Mouse (Mus musculus) midbrain, embryonic 14.5 days (tissue): ENCODE measurements at regions not wholly inside any gene's neighbourhood (a gene's known extent, or its start where the extent isn't known, plus 50 kb on each side); places are given as distances from the start of the nearest gene placed in this dataset.
A peak's percentile ranks its signal among the peaks of the same experiment; 100 is the strongest.

Experiments
- ATAC-seq: fragments of 200-750 bp; cut with Nextera tagmentation; 2 replicates; pipeline ENCODE4 v1.8.0; 2017; ENCODE audit warnings: moderate number of reproducible peaks, moderate library complexity; ENCODE audit not compliant: low FRiP score, low TSS enrichment
- DNase-seq: peaks from one replicate; pipeline ENCODE4 v3.0.0-alpha.2; 2015
- H3K27ac ChIP-seq: fragments of 300-500 bp; sonication (generic); replicated peaks from 2 replicates; pipeline ENCODE4 v1.5.1; 2014; ENCODE audit warnings: mild to moderate bottlenecking, low read depth, low read length, moderate library complexity
- H3K27me3 ChIP-seq: fragments of 300-500 bp; sonication (generic); 2 replicates; pipeline ENCODE4 v1.6.1; 2014; ENCODE audit warnings: low read length, control low read depth, mixed read lengths; ENCODE audit not compliant: control insufficient read depth, insufficient read depth
- H3K36me3 ChIP-seq: fragments of 300-500 bp; sonication (generic); 2 replicates; pipeline ENCODE4 v1.6.1; 2014; ENCODE audit warnings: low read length, control low read depth; ENCODE audit not compliant: control insufficient read depth, insufficient read depth
- H3K4me1 ChIP-seq: fragments of 300-500 bp; sonication (generic); 2 replicates; pipeline ENCODE4 v1.6.1; 2014; ENCODE audit warnings: mild to moderate bottlenecking, antibody characterized with exemption, low read length, control low read depth; ENCODE audit not compliant: control insufficient read depth, insufficient read depth
- H3K4me2 ChIP-seq: fragments of 300-500 bp; sonication (generic); 2 replicates; pipeline ENCODE4 v1.6.1; 2014; ENCODE audit warnings: mild to moderate bottlenecking, low read length, moderate library complexity
- H3K4me3 ChIP-seq: fragments of 300-500 bp; sonication (generic); replicated peaks from 2 replicates; pipeline ENCODE4 v1.5.1; 2014; ENCODE audit warnings: low read depth, low read length
- H3K9ac ChIP-seq: fragments of 300-500 bp; sonication (generic); replicated peaks from 2 replicates; pipeline ENCODE4 v1.6.1; 2014; ENCODE audit warnings: mild to moderate bottlenecking, low read length, moderate library complexity
- H3K9me3 ChIP-seq: fragments of 300-500 bp; sonication (generic); 2 replicates; pipeline ENCODE4 v1.6.1; 2016; ENCODE audit warnings: low read length, control low read depth, mixed read lengths; ENCODE audit not compliant: control insufficient read depth
- WGBS: fragments of 180-500 bp; shearing (Covaris S2); extraction: QIAGEN DNeasy Blood & Tissue Kit; methylation state at CpG from one replicate; pipeline ENCODE4 v1.1.7; 2014; 5-methylcytosine and 5-hydroxymethylcytosine counted together

GRCm38 (mm10) chr9:112014796-112015195, 220.9 kb downstream of the Arpp21 start:
- no peaks in the 10 kb centered on the region for H3K4me1 ChIP-seq
- no peak overlapping the region for H3K9ac ChIP-seq
- peak; percentile 34 for DNase-seq
- no peaks in the 10 kb centered on the region for H3K27me3 ChIP-seq
- H3K27ac ChIP-seq = no peak overlapping the region
- H3K4me2 ChIP-seq = no peak overlapping the region
- no peaks in the 10 kb centered on the region for H3K36me3 ChIP-seq
- ATAC-seq = no peak
- no peaks in the 10 kb centered on the region for H3K9me3 ChIP-seq
- WGBS = 65% methylated on average over 6 of the region's 6 CpGs
- no peak overlapping the region for H3K4me3 ChIP-seq

DNA sequence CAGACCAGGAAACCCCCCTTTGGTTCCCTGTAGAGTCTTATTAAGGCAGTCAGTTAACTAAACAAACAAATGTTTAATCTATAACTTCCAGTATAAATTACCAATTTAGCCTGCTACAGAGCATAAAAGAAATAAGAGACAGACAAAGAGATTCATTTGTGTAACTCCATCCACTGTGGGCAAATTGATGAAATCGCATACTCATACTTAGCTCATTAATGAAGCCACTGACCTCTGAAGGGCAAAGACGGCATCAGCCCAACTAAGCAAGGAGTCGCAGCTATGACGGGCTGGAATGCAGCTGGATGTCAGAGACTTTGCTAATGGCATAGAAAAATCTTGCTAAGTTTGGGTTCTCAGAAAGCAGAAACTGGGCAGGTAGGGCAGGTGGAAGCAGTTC, 241.3 kb downstream of the Arpp21 start:
- Histone ChIP-seq H3K4me2 (no peak overlapping the region), H3K27ac (no peak overlapping the region), H3K36me3 (no peaks in the 10 kb centered on the region), H3K4me1 (no peaks in the 10 kb centered on the region), H3K27me3 (no peaks in the 10 kb centered on the region), H3K4me3 (no peak overlapping the region), H3K9me3 (no peaks in the 10 kb centered on the region), H3K9ac (no peak overlapping the region)
- 63% methylated on average over 4 of the region's 4 CpGs for WGBS
- DNase-seq (no peak), ATAC-seq (no peak)

GRCm38 (mm10) chr9:111993844-111994243, 241.9 kb downstream of the Arpp21 start:
- Histone ChIP-seq H3K27me3 (no peaks in the 10 kb centered on the region), H3K4me2 (no peak overlapping the region), H3K9ac (no peak overlapping the region), H3K4me3 (no peak overlapping the region), H3K9me3 (no peaks in the 10 kb centered on the region), H3K27ac (no peak overlapping the region), H3K4me1 (no peaks in the 10 kb centered on the region), H3K36me3 (no peaks in the 10 kb centered on the region)
- WGBS = 16% methylated on average over 4 of the region's 4 CpGs
- DNase-seq = no peak
- no peak for ATAC-seq

DNA sequence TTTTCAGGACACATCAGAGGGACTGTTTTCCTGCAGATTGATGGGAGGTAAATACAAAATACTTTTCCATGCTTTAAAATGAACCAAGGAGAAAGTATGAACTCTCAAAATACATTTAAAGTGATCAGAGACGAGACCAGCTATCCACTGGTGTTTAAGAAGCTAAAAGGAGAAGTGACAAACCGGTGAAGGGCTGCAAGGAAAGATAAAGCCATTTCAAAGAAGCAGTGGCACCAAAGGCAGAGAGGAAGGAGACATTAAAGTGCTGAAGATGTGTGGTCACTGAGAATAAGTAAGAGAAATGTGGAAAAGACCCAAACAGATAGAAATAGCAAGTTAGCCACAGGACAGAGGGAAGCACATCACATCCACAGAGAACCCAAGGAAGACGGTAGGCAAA, 245.7 kb downstream of the Arpp21 start:
- no peak overlapping the region for H3K4me3 ChIP-seq
- H3K4me1 ChIP-seq = no peaks in the 10 kb centered on the region
- H3K4me2 ChIP-seq = no peak overlapping the region
- no peaks in the 10 kb centered on the region for H3K36me3 ChIP-seq
- DNase-seq = no peak
- H3K9ac ChIP-seq = no peak overlapping the region
- no peaks in the 10 kb centered on the region for H3K27me3 ChIP-seq
- WGBS = 89% methylated on average over 3 of the region's 3 CpGs
- no peak overlapping the region for H3K27ac ChIP-seq
- no peaks in the 10 kb centered on the region for H3K9me3 ChIP-seq
- ATAC-seq = no peak

GRCm38 (mm10) chr9:111963405-111964037, 272.2 kb downstream of the Arpp21 start:
- no peaks in the 10 kb centered on the region for H3K9me3 ChIP-seq
- H3K27me3 ChIP-seq = no peaks in the 10 kb centered on the region
- ATAC-seq (no peak), DNase-seq (no peak)
- H3K4me3 ChIP-seq = no peak overlapping the region
- no peaks in the 10 kb centered on the region for H3K4me1 ChIP-seq
- H3K4me2 ChIP-seq = no peak overlapping the region
- no peak overlapping the region for H3K27ac ChIP-seq
- no peaks in the 10 kb centered on the region for H3K36me3 ChIP-seq
- H3K9ac ChIP-seq = no peak overlapping the region
- WGBS = 66% methylated on average over 5 of the region's 5 CpGs

- Histone ChIP-seq H3K27ac (no peak overlapping the region), H3K4me1 (no peaks in the 10 kb centered on the region), H3K36me3 (no peaks in the 10 kb centered on the region), H3K4me2 (no peak overlapping the region), H3K9ac (no peak overlapping the region), H3K9me3 (no peaks in the 10 kb centered on the region), H3K4me3 (no peak overlapping the region), H3K27me3 (no peaks in the 10 kb centered on the region)
- DNase-seq = peak; percentile 34
- ATAC-seq = no peak
- 52% methylated on average over 2 of the region's 2 CpGs for WGBS
These were observed 267.7 kb upstream of the Stac start for GRCm38 (mm10) chr9:111957799-111958198.

DNA sequence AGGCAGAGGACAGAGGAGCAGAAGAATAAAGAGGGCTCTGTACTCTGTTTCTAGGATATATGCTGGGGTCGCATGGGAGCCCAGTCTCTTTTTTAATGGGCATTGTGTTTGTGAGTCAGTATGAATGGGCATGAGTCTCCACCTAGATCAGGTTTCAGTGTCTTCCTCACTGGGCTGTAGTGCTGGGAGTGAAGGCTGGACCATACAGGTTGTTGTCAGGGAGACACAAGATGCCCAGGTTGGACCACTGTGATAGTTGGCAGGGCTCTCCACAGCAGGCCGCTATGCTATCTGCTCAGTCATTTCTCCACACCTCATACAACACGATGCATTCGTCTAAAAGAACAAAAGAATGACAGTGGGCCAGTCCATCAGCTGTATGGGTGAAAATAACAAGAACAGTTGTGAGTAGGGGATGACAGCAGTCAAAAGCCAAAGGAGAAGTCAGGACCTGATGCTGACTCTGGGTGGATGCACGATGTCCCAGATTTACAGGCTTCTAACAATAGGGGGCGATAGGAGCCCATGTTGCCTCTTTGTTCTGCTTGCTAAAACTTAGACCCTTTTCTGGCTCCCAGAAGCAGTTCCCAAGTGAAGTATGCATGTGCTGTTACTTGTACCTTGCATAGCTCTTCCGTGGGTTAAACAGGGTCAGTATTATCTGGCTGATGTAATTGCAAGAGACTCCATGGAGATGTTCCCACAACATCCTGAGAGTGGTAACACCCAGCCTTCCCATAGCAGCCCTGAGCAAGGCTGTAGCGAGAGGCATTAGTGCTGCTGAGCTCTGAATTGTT, 249.3 kb upstream of the Stac start:
- peak; percentile 81 for DNase-seq
- ATAC-seq = no peak
- Histone ChIP-seq H3K9me3 (no peaks in the 10 kb centered on the region), H3K27me3 (no peaks in the 10 kb centered on the region), H3K36me3 (no peaks in the 10 kb centered on the region), H3K4me1 (no peaks in the 10 kb centered on the region), H3K4me3 (no peak overlapping the region), H3K27ac (no peak overlapping the region), H3K4me2 (no peak overlapping the region), H3K9ac (no peak overlapping the region)
- 47% methylated on average over 8 of the region's 8 CpGs for WGBS

DNA sequence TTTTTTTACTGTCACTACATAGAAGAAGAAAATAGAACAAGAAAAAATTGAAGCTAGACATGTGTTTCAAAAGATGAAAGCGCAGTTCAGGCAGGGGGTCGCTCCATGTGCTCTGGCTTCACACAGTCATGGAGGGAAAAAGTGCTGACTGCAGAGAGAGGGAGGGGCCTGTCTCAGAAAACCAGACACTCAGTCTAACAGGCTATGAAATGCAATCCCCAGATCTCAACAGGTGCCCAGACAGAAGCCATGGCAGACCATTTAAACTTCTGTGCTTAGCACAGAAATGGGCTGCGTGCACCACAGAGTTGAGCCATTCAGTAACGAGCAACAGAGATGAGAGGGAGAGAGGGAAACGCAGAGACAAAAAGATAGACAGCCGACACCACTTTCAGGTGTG, 242.3 kb upstream of the Stac start:
- Histone ChIP-seq H3K9me3 (no peaks in the 10 kb centered on the region), H3K4me2 (no peak overlapping the region), H3K27ac (no peak overlapping the region), H3K9ac (no peak overlapping the region), H3K36me3 (no peaks in the 10 kb centered on the region), H3K4me1 (no peaks in the 10 kb centered on the region), H3K27me3 (no peaks in the 10 kb centered on the region), H3K4me3 (no peak overlapping the region)
- DNase-seq = no peak
- 87% methylated on average over 6 of the region's 6 CpGs for WGBS
- no peak for ATAC-seq
